Mouse (Mus musculus): ENCODE data around the gene Rbms3. TPM values are rescaled to one million over a fixed set of nuclear protein-coding genes. Genes with fewer than 3 reads are reported as not detected.

Gene Rbms3
- polyA plus RNA-seq, 1 experiment from 2014 or later, result 48.9 TPM

GRCm38 (mm10) chr9:117069232-117069631 lies 560.5 kb downstream of the Rbms3 start:
- no peaks in the 10 kb centered on the region for H3K9me3 ChIP-seq (ENCODE audit: low read length)
- TF ChIP-seq CTCF (IDR thresholded peaks at IDR 0.05) (no peak), EP300 (IDR thresholded peaks at IDR 0.05) (peak; percentile 82)
- H3K36me3 ChIP-seq (ENCODE audit: insufficient read depth, low read length), result no peaks in the 10 kb centered on the region
- ATAC-seq (peak; percentile 81), DNase-seq (ENCODE audit: low spot score) (peak; percentile 77)
- H3K27ac ChIP-seq (ENCODE audit: low read length), result peak overlapping the region; percentile 32; the same call in 1 of the 2 replicates
- H3K4me2 ChIP-seq (replicated peaks; ENCODE audit: low read depth, low read length), result no peak overlapping the region
- 65% methylated on average over 1 of the region's 1 CpGs for WGBS
- H3K4me1 ChIP-seq (ENCODE audit: insufficient read depth, low read depth, low read length), result peaks cover 3% of the 10 kb centered on the region; the same call in 1 of the 2 replicates
- no peak overlapping the region for H3K9ac ChIP-seq (replicated peaks; ENCODE audit: low read depth)
- no peak overlapping the region for H3K4me3 ChIP-seq (ENCODE audit: low read depth, low read length)
- no peaks in the 10 kb centered on the region for H3K27me3 ChIP-seq (replicated peaks; ENCODE audit: insufficient read depth, low read length)

DNA sequence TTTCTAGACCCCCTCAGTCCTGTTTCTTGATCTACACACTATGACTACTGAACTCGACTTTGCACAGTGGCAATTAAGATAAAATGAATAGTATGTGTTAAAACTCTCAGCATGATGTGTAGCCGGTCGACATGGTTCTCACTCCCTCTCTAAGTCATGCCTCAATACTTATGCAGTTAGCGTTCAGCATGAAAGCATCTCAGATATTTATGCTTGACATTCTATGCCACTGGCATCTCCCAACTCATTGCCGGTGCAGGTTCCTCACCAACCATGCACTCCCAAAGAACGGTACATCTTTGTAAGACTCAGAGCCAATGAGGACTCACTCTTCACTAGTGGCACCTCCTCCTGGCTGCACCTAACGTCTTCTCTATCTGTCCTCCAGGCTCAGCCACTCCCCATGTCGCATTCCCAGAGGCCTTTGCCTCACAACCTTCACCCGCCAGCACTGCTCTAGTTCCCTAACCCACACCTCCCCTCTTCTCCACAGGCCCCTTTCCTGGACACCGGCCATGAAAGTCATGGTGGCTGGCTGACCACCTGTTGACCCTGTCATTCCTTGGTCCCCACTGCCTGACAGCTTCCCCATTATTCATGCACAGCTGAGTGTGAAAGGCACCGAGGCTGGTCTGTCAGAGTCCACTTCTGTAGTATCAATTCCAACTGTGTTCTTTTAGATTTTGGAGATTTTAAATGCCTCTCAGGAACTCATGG lies 561.9 kb downstream of the Rbms3 start:
- DNase-seq (ENCODE audit: low spot score), result no peak
- WGBS, result 68% methylated on average over 11 of the region's 11 CpGs
- Histone ChIP-seq H3K27me3 (replicated peaks; ENCODE audit: insufficient read depth, low read length) (no peaks in the 10 kb centered on the region), H3K27ac (ENCODE audit: low read length) (no peak overlapping the region), H3K4me1 (ENCODE audit: insufficient read depth, low read depth, low read length) (peaks cover 3% of the 10 kb centered on the region; the same call in 1 of the 2 replicates), H3K9me3 (ENCODE audit: low read length) (no peaks in the 10 kb centered on the region), H3K4me2 (replicated peaks; ENCODE audit: low read depth, low read length) (no peak overlapping the region), H3K9ac (replicated peaks; ENCODE audit: low read depth) (no peak overlapping the region), H3K36me3 (ENCODE audit: insufficient read depth, low read length) (no peaks in the 10 kb centered on the region), H3K4me3 (ENCODE audit: low read depth, low read length) (no peak overlapping the region)
- no peak for ATAC-seq
- TF ChIP-seq EP300 (IDR thresholded peaks at IDR 0.05) (peak; percentile 28; the same call in 1 of the 2 replicates), CTCF (IDR thresholded peaks at IDR 0.05) (no peak)

GRCm38 (mm10) chr9:117066502-117066901 lies 563.2 kb downstream of the Rbms3 start:
- no peak overlapping the region for H3K27ac ChIP-seq (ENCODE audit: low read length)
- H3K4me1 ChIP-seq (ENCODE audit: insufficient read depth, low read depth, low read length), result peaks cover 3% of the 10 kb centered on the region; the same call in 1 of the 2 replicates
- H3K27me3 ChIP-seq (replicated peaks; ENCODE audit: insufficient read depth, low read length), result no peaks in the 10 kb centered on the region
- ATAC-seq (no peak), DNase-seq (ENCODE audit: low spot score) (no peak)
- H3K36me3 ChIP-seq (ENCODE audit: insufficient read depth, low read length), result no peaks in the 10 kb centered on the region
- H3K9me3 ChIP-seq (ENCODE audit: low read length), result no peaks in the 10 kb centered on the region
- TF ChIP-seq CTCF (IDR thresholded peaks at IDR 0.05) (peak; percentile 59), EP300 (IDR thresholded peaks at IDR 0.05) (no peak)
- H3K4me2 ChIP-seq (replicated peaks; ENCODE audit: low read depth, low read length), result no peak overlapping the region
- no peak overlapping the region for H3K9ac ChIP-seq (replicated peaks; ENCODE audit: low read depth)
- H3K4me3 ChIP-seq (ENCODE audit: low read depth, low read length), result no peak overlapping the region
- WGBS, result 77% methylated on average over 3 of the region's 3 CpGs

DNA sequence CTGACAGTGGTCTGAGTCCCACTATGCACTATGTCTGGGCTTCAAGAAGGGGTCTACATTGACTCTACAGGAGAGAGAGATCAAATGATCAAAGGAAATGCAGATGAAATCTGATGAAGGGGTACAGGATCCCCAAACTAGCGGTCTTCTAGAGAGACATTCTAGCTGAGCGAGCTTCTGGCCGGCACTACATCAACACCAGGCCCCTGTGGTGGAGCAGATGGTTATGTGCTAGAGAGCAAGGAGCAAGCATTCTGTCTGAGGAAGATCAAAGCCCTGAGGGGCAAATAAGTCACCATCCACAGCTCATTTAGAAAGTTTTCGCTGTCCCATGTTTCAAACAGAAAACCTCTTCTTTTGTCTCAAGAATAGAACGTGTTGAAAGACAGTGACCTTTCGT lies 564.1 kb downstream of the Rbms3 start:
- H3K4me1 ChIP-seq (ENCODE audit: insufficient read depth, low read depth, low read length), result peaks cover 3% of the 10 kb centered on the region; the same call in 1 of the 2 replicates
- H3K4me3 ChIP-seq (ENCODE audit: low read depth, low read length), result no peak overlapping the region
- no peaks in the 10 kb centered on the region for H3K9me3 ChIP-seq (ENCODE audit: low read length)
- no peaks in the 10 kb centered on the region for H3K36me3 ChIP-seq (ENCODE audit: insufficient read depth, low read length)
- H3K27me3 ChIP-seq (replicated peaks; ENCODE audit: insufficient read depth, low read length), result no peaks in the 10 kb centered on the region
- DNase-seq (ENCODE audit: low spot score) (no peak), ATAC-seq (no peak)
- H3K9ac ChIP-seq (replicated peaks; ENCODE audit: low read depth), result no peak overlapping the region
- no peak overlapping the region for H3K27ac ChIP-seq (ENCODE audit: low read length)
- H3K4me2 ChIP-seq (replicated peaks; ENCODE audit: low read depth, low read length), result no peak overlapping the region
- no peak for TF ChIP-seq EP300 (IDR thresholded peaks at IDR 0.05)
- no peak for TF ChIP-seq CTCF (IDR thresholded peaks at IDR 0.05)
- WGBS, result 88% methylated on average over 6 of the region's 6 CpGs

DNA sequence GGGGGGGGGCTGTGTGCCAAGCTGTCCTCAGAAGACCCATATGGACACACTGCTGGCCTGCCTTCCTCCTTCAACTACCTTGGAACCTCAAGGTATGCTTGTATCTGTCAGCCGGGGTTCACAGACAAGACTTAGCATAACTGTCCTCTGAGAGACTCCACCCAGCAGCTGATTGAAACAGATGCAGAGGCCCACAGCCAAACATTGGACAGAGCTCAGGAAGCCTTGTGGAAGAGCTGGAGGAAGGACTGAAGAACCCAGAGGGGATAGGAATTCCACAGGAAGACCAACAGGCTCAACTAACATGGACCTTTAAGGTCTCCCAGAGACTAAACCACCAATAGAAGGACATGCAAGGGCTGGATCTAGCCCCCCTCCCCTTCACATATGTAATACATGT lies 570.1 kb downstream of the Rbms3 start:
- no peak for DNase-seq (ENCODE audit: low spot score)
- no peaks in the 10 kb centered on the region; the same call in 1 of the 2 replicates for H3K36me3 ChIP-seq (ENCODE audit: insufficient read depth, low read length)
- H3K4me1 ChIP-seq (ENCODE audit: insufficient read depth, low read depth, low read length), result no peaks in the 10 kb centered on the region
- no peak overlapping the region for H3K9ac ChIP-seq (replicated peaks; ENCODE audit: low read depth)
- TF ChIP-seq CTCF (IDR thresholded peaks at IDR 0.05) (no peak), EP300 (IDR thresholded peaks at IDR 0.05) (no peak)
- H3K4me3 ChIP-seq (ENCODE audit: low read depth, low read length), result no peak overlapping the region
- H3K4me2 ChIP-seq (replicated peaks; ENCODE audit: low read depth, low read length), result no peak overlapping the region
- no peak overlapping the region for H3K27ac ChIP-seq (ENCODE audit: low read length)
- no peaks in the 10 kb centered on the region for H3K9me3 ChIP-seq (ENCODE audit: low read length)
- H3K27me3 ChIP-seq (replicated peaks; ENCODE audit: insufficient read depth, low read length), result no peaks in the 10 kb centered on the region
- ATAC-seq, result no peak
- WGBS, result 93% methylated on average over 1 of the region's 1 CpGs

GRCm38 (mm10) chr9:117059135-117059534 lies 570.6 kb downstream of the Rbms3 start:
- H3K27ac ChIP-seq (ENCODE audit: low read length), result no peak overlapping the region
- no peaks in the 10 kb centered on the region for H3K27me3 ChIP-seq (replicated peaks; ENCODE audit: insufficient read depth, low read length)
- no peak overlapping the region for H3K4me2 ChIP-seq (replicated peaks; ENCODE audit: low read depth, low read length)
- 86% methylated on average over 6 of the region's 6 CpGs for WGBS
- no peak overlapping the region for H3K4me3 ChIP-seq (ENCODE audit: low read depth, low read length)
- ATAC-seq, result no peak
- no peaks in the 10 kb centered on the region for H3K9me3 ChIP-seq (ENCODE audit: low read length)
- TF ChIP-seq CTCF (IDR thresholded peaks at IDR 0.05) (no peak), EP300 (IDR thresholded peaks at IDR 0.05) (no peak)
- no peak for DNase-seq (ENCODE audit: low spot score)
- no peaks in the 10 kb centered on the region; the same call in 1 of the 2 replicates for H3K36me3 ChIP-seq (ENCODE audit: insufficient read depth, low read length)
- H3K9ac ChIP-seq (replicated peaks; ENCODE audit: low read depth), result no peak overlapping the region
- no peaks in the 10 kb centered on the region for H3K4me1 ChIP-seq (ENCODE audit: insufficient read depth, low read depth, low read length)
